Mouse (Mus musculus): ENCODE measurements around the gene Gm44579. TPM values are rescaled to one million over a fixed set of nuclear protein-coding genes. Genes with fewer than 3 reads are reported as not detected.
A peak's percentile ranks its signal among the peaks of the same experiment; 100 is the strongest.

Gm44579 gene
- polyA plus RNA-seq, 1 experiment: not detected

DNA sequence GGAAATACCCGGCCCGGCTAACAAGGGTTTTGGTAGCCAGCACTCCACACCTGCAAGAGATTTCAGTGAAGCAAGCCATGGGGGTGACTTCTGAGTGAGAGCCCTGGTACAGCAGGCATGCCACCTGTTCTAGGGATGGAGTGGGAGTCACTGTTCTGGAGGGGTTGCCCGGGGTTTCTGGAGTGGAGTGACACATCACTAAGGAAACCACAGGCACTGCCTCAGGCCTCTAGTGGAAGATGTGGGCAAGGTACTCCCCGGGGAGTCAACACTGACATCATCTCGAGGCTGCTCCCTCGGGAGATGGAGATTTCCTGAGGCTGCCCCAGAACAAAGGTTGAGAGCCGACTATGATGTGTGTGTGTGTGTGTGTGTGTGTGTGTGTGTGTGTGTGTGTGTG, 50.4 kb downstream of the Gm44579 start:
- DNase-seq (ENCODE audit: extremely low spot score in 1 of 2, low spot score in 1 of 2): peak; percentile 54 to 75

DNA sequence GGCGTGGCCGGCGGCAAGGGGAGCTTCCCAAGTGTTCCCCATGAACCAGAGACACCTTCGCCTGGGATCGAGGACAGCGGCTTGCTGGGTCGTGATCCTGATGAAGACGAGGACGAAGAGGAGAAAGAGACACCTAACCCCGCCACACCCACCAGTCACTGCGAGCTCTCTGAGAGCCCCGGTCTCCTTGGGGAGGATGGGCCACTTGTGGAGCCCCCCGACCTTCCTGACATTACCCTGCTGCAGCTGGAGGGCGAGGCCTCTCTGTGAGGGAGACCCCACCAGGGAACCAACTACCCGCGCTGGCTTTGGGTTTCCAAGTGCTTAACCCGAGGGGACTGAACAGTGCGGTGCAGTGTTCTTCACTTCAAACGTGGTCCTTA, 52.2 kb downstream of the Gm44579 start:
- no peak for DNase-seq (ENCODE audit: extremely low spot score in 1 of 2, low spot score in 1 of 2)

- DNase-seq (ENCODE audit: extremely low spot score in 1 of 2, low spot score in 1 of 2): peak; percentile 85 to 94
These were observed 52.8 kb downstream of the Gm44579 start for GRCm38 (mm10) chr15:98167645-98168621.

DNA sequence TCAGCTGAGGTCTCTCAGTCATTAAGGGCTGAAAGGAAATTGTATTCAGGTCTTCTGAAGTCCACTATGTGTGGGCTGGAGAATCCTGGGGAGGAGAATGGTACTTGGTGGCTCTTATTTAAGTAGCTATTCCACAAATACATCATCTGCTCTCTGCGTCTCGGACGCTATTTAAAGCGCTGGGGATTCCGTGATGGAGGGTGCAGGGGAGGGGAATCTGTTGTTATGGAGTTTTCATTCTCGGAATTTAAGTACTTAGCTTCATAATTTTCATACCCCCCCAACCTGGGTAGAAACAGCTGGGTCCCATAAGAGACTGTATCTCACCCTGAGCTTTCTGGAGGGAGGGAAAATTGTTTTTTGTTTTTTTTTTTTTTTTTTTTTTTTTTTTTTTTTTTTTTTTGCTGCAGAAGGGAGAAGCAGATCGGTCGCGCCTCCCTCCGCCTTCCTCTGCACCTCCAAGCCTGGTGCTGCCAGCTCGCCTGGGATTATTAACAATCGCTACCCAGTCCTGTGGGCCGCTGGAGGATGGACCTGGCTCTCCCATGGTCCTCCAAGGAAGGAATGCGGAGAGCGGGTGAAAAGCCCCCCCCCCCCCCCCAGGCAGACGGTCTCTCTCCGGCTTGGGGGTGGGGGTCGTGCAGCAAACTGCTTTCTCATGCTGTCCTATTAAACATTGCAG, 53.7 kb downstream of the Gm44579 start, which contains the start of gene Ccdc184:
Gene Ccdc184, plus strand, starts transcription at position 196 of the 682 bp plus-strand sequence.
- DNase-seq (ENCODE audit: extremely low spot score in 1 of 2, low spot score in 1 of 2): no peak

DNA sequence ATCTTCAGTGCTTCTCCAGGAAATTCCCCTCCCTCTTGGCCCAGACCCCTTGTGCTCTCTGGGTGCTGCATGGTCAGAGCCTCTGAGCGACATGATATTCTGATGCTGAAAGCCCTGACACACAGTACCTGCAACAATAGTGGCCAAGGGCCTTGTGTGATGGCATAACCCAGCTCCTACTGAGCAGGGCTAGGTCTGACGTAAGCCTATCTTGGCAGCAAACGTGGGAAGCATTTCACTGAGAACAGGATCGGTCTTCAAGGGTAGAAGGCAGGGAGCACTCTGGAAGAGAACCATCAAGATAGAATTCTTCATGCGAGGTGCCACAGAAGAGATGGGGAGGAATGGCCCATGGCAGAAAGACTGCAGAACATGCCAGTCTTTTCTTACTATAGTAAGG, 55.3 kb downstream of the Gm44579 start, which contains the start of gene Asb8:
Gene Asb8, minus strand, starts transcription at position 101 of the 400 bp plus-strand sequence.
- DNase-seq (ENCODE audit: extremely low spot score in 1 of 2, low spot score in 1 of 2): no peak

DNA sequence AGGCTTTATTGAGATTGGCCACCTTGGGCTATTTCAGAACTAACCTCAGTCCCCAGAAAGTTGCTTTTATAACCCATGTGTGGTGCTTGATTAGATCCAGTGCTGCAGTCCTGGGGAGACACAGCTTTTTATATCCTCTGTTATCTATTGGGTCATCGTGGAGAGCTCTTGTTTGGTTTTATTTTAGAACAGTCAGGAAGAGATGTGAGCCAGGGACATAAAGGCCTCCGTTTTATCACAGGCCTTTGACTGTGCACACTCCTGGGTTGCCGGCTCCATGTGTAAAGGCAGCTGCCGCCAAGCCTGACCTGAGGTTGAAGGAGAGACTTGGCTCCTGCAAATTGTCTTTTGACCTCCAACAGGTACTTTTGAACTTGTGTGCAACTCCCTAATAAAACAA, 58.2 kb downstream of the Gm44579 start:
- DNase-seq (ENCODE audit: extremely low spot score in 1 of 2, low spot score in 1 of 2): no peak

- no peak for DNase-seq (ENCODE audit: extremely low spot score in 1 of 2, low spot score in 1 of 2)
These were observed 59.6 kb downstream of the Gm44579 start for GRCm38 (mm10) chr15:98161026-98161805.

GRCm38 (mm10) chr15:98157253-98157652, 63.5 kb downstream of the Gm44579 start:
- DNase-seq (ENCODE audit: extremely low spot score in 1 of 2, low spot score in 1 of 2): no peak

DNA sequence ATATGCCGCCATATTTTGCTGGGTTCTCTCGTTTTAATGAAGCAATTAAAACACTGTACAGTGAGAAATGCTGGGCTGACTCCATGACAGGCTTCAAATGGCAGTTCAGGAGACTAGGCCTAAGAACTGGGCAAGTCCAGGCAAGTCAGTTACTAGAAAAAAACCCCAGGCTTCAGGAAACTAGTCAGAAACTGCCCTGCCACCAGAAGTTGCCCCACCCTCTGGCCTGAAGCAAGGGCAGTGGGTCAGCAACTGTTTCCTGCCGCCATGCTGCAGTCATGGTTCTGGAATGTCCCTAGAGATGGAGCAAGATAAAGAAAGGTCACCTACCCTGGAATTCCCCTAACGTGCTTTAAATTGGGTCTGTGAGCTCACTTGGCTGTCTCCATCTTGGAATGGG, 64.8 kb downstream of the Gm44579 start:
- no peak for DNase-seq (ENCODE audit: extremely low spot score in 1 of 2, low spot score in 1 of 2)

DNA sequence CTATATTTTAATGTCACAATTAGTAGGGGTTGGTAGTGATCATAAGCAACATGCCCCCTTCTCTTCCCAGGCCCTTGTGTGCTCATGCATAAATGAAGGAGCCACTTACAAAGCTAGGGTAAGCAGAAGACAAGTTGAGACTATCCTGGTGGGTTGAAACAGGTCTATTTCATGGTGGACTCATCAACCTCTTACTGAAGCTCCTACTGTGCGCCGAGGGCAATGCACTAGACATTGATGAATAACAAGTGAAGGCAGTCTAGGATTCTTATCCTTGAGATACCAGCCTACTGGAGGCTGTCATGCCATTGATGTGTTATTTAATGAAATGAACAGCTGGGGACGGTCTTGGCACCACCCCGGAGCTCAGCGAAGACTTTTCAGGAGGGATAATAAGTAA, 65.5 kb downstream of the Gm44579 start:
- DNase-seq (ENCODE audit: extremely low spot score in 1 of 2, low spot score in 1 of 2): no peak

- DNase-seq (ENCODE audit: extremely low spot score in 1 of 2, low spot score in 1 of 2): no peak
These were observed 66.1 kb downstream of the Gm44579 start for GRCm38 (mm10) chr15:98154631-98155030.

GRCm38 (mm10) chr15:98154146-98154545, 66.6 kb downstream of the Gm44579 start:
- DNase-seq (ENCODE audit: extremely low spot score in 1 of 2, low spot score in 1 of 2): no peak

DNA sequence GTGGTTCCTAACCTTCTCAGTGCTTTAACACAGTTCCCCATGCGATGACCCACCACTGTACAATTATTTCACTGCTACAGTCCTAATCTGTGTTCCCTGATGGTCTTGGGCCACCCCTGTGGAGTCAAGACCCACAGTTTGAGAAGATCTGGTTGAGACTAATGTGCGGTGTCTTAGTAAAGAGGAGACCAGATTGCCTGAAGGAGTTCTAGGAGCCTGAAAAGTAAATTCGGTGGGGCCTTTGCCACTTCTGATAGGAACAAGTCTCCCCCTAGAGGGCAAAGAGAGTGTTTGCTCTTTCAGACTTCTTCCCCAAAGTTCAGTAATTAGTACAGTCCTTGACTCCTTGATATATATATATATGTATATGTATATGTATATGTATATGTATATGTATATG, 67.2 kb downstream of the Gm44579 start:
- DNase-seq (ENCODE audit: extremely low spot score in 1 of 2, low spot score in 1 of 2): peak in 1 of 2 experiments; percentile 61

GRCm38 (mm10) chr15:98152916-98153315, 67.9 kb downstream of the Gm44579 start:
- no peak for DNase-seq (ENCODE audit: extremely low spot score in 1 of 2, low spot score in 1 of 2)

DNA sequence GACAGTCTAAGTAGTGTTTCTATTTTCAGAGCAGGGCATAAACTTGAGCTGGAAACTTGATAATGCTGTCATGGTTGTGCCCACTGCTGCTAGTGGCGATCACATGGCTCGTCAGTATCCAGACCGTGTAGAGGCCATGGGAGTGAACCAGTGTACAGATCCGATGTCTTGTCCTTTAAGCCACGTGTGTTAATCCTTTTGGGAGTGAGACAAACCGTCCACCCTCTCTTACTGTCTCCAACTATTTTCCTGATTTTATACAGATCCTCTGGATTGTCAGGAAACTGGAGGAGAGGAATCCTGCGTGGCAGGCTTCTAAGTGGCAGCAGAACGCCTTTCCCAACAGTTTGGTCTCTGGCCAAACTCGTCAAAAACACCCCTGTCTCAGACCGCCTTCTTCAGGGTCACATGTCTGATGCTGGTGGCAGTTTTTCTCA, 71.6 kb downstream of the Gm44579 start:
- no peak for DNase-seq (ENCODE audit: extremely low spot score in 1 of 2, low spot score in 1 of 2)

DNA sequence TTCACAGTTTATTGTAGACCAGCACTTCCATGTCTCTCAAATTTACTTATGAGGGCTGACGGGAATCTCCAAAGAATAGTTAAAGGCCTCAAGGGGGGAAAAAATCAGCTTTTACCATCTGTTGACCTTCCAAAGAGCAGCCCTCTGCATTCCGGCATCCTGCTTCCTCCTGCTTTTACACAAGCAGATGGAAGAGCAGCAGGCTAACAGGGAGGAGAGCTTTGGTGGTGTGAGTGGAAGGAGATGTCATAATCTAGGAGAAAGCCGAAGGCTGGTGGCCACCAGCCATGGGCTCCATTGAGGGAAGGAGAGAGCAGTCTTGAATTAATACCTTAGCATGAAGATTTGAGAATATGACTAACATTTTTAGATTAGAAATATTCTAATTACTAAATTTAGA, 72.4 kb downstream of the Gm44579 start:
- no peak for DNase-seq (ENCODE audit: extremely low spot score in 1 of 2, low spot score in 1 of 2)

DNA sequence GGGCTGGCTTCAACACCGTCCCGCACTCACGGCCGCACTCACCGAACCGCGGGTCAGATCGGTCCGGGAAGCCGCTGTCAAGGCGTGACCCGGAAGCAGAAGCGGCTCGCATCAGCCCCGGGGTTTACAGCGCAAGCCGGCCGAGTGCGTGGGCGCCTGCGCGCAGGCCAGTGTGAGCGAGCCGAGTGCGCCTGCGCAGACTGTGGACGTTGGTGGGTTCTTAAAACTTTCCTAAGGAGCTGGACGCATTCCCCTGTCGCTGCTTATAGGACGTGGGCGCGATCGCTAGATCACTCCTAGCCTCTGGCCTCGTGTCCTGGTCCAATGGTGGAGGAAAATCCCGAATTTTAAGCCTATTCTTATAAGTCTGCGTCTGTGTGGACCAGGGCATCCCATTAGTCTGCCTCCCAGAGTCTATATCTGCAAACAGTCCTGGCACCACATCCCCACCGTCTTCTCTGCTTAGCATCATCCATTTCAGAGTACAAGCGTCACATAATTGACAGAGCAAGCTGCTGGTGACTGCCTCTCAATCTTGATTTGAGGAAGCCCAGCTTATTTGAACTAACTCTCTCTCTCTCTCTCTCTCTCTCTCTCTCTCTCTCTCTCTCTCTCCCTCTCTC, 75.1 kb downstream of the Gm44579 start:
- DNase-seq (ENCODE audit: extremely low spot score in 1 of 2, low spot score in 1 of 2): peak; percentile 89 to 96

DNA sequence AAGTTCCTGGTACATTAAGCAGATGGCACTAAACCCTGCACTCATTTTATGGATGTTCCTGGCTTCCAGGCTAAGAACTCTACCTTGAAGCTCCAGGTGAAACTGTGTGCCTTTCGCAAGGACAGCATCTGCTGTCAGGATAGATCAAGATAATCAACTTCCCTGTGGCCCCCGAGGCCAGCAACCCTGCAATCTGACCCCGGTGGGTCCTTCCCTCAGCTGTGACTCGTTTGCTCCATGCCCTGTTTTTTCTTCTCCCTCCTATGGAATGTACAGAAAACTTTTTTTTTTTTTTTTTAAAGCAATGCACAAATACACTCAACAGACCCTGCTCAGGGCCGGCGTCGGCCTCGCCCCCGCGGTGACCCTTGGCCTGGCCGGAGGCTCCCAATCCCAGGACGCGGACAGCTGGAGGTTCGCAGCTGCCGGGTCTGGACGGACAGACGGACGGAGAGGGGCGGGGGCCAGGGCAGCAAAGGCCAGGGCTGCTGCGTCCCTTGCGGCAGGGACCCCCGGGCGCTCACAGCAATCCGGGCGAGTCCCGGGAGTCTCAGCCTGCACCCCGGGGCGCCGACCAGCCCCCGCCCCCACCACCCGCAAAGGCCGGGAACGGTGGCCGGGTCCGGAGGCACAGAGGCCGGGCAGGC, 75.8 kb downstream of the Gm44579 start:
- DNase-seq (ENCODE audit: extremely low spot score in 1 of 2, low spot score in 1 of 2): no peak

DNA sequence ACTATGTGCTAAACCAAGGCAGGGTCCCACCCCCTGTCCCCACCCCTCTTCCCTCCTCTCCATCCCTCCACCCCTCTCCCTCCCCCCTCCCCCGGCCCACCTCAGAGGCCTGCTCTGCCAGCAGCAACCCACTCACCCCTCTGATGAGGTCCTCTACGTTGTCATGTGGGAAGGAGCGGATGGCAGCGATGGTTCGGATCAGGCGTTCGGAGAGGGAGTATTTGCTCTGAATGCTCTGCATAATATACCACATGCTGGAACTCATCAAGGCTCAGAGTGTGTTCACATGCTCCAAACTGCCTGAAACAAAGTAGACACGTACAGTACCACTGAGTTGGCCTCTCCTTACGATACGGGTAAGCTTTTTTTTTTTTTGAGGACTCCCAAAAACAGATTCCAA, 78.3 kb downstream of the Gm44579 start:
- no peak for DNase-seq (ENCODE audit: extremely low spot score in 1 of 2, low spot score in 1 of 2)

GRCm38 (mm10) chr15:98140809-98141208, 80.0 kb downstream of the Gm44579 start:
- no peak for DNase-seq (ENCODE audit: extremely low spot score in 1 of 2, low spot score in 1 of 2)
